Mouse (Mus musculus): ENCODE data around the gene Pde7b.
"Not testable (repeated sequence)": the region's sequence is repeated elsewhere in the genome, so short reads cannot be mapped to it uniquely, and the experiment has no call there.

Gene Pde7b

DNA sequence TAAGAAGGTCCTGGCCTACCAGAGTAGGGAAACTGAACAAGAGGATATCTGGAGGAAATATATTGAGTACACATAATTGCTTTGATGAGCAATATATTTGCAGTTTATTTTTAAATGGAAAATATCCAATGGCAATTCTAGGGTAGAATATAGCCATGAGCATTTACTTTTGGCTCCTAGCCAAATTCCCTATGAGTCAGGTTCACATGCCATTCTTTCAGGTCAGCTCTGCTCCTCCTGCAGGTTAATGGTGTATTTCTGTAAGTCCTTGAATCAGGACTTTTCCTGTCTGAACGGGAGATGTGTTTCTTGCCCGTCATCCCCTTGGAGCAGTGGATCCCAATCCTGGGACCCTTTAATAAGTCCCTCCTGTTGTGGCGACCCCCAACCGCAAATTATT, 197.1 kb downstream of the Pde7b start:
- DNase-seq (ENCODE audit: low read depth, low spot score): no peak
- Histone ChIP-seq H3K27me3 (ENCODE audit: control insufficient read depth, insufficient read depth, low read length, poor library complexity, severe bottlenecking) (no peaks in the 10 kb centered on the region), H3K36me3 (ENCODE audit: control insufficient read depth, insufficient read depth, low read length, poor library complexity, severe bottlenecking) (no peaks in the 10 kb centered on the region)

DNA sequence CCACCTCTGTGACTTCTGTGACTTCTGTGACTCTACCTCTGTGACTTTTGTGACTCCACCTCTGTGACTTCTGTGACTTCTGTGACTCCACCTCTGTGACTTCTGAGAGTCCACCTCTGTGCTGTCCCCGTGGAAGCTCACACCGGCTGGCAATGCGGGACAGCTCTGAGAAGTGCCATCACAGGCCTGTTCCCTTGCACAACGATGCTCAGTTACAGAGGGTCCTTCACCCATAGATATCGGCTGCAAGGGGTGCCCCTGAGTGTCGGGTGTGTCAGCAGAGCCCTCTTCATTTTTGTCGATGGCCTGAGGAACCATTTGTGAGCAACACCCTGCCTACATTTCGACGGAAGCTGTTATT, 206.4 kb downstream of the Pde7b start:
- Histone ChIP-seq H3K27me3 (ENCODE audit: control insufficient read depth, insufficient read depth, low read length, poor library complexity, severe bottlenecking) (no peaks in the 10 kb centered on the region), H3K36me3 (ENCODE audit: control insufficient read depth, insufficient read depth, low read length, poor library complexity, severe bottlenecking) (no peaks in the 10 kb centered on the region)
- DNase-seq (ENCODE audit: low read depth, low spot score): peak; percentile 54

DNA sequence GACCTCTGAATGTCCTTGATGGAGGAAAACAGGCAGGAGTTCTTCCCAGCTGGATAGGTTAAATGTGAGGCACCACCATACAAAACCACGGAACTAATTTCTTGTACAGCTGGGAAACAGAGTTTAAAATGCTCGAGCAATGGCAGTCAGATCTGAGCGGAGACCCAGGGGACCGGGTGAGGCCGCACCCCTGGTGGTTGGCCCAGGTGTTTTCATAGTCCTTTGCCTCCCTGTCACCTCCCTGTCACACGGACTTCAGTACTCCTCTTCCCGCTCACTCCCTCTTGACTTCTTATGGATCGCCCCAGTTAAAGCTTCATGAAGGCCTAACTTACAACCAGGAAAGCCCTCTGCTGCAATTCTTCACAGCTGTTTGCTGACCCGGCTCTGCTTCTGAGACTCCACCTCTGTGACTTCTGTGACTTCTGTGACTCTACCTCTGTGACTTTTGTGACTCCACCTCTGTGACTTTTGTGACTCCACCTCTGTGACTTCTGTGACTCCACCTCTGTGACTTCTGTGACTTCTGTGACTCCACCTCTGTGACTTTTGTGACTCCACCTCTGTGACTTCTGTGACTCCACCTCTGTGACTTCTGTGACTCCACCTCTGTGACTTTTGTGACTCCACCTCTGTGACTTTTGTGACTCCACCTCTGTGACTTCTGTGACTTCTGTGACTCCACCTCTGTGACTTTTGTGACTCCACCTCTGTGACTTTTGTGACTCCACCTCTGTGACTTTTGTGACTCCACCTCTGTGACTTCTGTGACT, 206.9 kb downstream of the Pde7b start:
- not testable (repeated sequence) for H3K27me3 ChIP-seq (ENCODE audit: control insufficient read depth, insufficient read depth, low read length, poor library complexity, severe bottlenecking); H3K36me3 ChIP-seq (ENCODE audit: control insufficient read depth, insufficient read depth, low read length, poor library complexity, severe bottlenecking)
- DNase-seq (ENCODE audit: low read depth, low spot score): peak; percentile 74

DNA sequence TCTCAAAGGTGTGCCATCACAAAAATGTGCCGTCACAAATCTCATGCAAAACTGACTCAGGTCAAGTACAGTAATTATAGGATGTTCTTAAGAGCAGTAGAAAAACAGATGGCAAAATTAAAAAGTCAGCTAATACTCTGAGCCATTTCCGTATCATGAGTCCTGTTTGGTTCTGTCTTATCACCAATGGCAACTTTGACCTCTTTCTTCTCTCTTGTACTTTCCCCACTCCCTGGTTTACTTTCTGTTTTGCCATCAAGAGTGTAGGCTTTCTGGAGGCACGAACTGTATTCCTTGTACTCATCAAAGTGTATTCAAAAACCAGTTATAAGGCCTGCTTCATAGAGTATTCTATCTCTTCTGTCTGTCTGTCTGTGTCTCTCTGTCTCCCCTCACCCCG, 211.0 kb downstream of the Pde7b start:
- Histone ChIP-seq H3K27me3 (ENCODE audit: control insufficient read depth, insufficient read depth, low read length, poor library complexity, severe bottlenecking) (no peaks in the 10 kb centered on the region), H3K36me3 (ENCODE audit: control insufficient read depth, insufficient read depth, low read length, poor library complexity, severe bottlenecking) (no peaks in the 10 kb centered on the region)

DNA sequence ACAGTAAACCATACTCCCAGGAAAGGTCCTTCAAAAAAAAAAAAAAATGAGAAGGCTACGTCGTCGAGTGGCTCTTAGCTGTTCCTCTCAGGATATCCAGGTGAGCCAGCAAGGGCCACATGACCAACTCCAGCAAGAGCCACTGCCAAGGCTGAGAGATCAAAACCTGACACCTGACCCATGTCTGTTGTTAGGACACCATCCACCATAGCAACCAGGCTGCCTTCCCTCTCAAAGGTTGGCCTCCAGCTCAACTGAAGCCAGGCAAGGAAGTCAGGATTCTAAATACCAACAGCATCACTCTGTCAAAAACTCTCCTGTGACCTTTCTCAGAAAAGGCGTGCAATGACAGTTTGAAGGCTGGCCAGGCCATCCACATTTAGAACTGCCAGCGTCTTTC, 211.4 kb downstream of the Pde7b start:
- Histone ChIP-seq H3K27me3 (ENCODE audit: control insufficient read depth, insufficient read depth, low read length, poor library complexity, severe bottlenecking) (no peaks in the 10 kb centered on the region), H3K36me3 (ENCODE audit: control insufficient read depth, insufficient read depth, low read length, poor library complexity, severe bottlenecking) (no peaks in the 10 kb centered on the region)
- DNase-seq (ENCODE audit: low read depth, low spot score): no peak

More for the DNA sequence above, 211.0 kb downstream of the Pde7b start:
- no peak for DNase-seq (ENCODE audit: low read depth, low spot score)

DNA sequence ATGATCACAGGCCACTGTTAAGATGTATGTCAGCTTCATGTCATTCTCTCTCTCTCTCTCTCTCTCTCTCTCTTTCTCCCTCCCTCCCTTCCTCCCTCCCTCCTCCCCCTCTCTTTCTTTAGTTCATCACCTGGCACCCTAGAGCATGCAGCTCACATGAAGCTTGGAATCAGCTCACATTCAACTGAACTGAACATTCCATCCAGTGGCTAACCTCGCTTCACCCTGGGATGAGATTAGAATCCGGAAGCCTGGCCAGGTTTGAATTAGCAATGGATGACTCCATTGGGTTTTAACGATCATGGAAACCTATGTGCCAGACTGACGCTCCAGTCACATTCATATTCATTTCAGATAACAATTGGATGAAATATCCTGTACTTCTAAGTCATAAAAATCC, 215.1 kb downstream of the Pde7b start:
- H3K27me3 ChIP-seq (ENCODE audit: control insufficient read depth, insufficient read depth, low read length, poor library complexity, severe bottlenecking): no peaks in the 10 kb centered on the region
- no peak for DNase-seq (ENCODE audit: low read depth, low spot score)
- H3K36me3 ChIP-seq (ENCODE audit: control insufficient read depth, insufficient read depth, low read length, poor library complexity, severe bottlenecking): no peaks in the 10 kb centered on the region

DNA sequence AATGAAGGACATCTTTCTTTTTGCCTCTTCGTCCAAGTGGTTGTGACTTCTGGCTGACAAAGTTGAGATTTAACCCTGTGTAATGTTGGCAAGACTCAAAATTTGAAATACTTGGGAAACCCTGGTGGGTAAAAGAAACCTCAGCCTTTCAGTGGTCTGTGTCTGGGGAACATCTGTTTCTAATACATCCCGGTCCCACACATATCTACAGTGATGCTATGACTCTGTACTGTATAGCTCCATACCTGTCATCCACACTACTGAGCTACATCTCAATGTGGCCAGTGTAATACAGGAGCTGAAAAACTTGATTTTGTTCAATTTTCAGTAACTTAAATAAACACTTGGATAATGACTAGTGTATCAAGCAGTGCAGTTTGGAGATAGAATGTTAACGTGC, 216.4 kb downstream of the Pde7b start:
- DNase-seq (ENCODE audit: low read depth, low spot score): no peak
- no peaks in the 10 kb centered on the region for H3K36me3 ChIP-seq (ENCODE audit: control insufficient read depth, insufficient read depth, low read length, poor library complexity, severe bottlenecking)
- no peaks in the 10 kb centered on the region for H3K27me3 ChIP-seq (ENCODE audit: control insufficient read depth, insufficient read depth, low read length, poor library complexity, severe bottlenecking)

DNA sequence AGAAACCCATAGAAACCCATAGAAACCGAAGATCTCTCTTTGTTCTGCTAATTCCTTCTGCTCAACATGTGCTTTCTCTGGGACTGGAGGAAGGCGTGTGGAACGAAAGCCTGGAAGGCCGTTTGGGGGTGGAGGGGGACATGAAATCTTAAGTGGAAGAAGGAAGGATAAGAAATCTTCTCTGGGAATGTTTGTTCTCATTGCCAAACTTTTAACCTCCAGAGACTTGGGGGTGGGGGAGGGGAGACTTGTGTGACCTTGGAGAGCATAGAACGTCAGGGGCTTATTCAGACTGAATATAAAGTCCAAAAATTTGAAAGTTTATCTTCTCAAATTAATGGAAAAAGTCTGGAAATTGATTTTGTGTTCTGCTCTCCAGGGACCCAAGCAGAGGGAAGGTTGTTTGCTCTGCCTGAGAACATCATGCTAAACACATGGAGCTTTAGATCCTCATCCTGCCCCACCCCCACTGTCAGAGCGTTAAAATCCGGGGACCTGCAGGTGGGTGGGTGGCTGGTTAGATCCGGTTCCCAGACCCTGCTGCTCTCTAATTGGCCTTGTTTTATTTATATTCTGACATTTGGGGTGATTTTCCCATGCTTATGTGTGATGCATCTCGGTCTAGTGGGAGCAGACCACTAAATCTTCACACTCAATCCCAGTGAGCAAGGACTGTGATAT, 217.0 kb downstream of the Pde7b start:
- no peaks in the 10 kb centered on the region for H3K27me3 ChIP-seq (ENCODE audit: control insufficient read depth, insufficient read depth, low read length, poor library complexity, severe bottlenecking)
- no peaks in the 10 kb centered on the region for H3K36me3 ChIP-seq (ENCODE audit: control insufficient read depth, insufficient read depth, low read length, poor library complexity, severe bottlenecking)
- DNase-seq (ENCODE audit: low read depth, low spot score): no peak

DNA sequence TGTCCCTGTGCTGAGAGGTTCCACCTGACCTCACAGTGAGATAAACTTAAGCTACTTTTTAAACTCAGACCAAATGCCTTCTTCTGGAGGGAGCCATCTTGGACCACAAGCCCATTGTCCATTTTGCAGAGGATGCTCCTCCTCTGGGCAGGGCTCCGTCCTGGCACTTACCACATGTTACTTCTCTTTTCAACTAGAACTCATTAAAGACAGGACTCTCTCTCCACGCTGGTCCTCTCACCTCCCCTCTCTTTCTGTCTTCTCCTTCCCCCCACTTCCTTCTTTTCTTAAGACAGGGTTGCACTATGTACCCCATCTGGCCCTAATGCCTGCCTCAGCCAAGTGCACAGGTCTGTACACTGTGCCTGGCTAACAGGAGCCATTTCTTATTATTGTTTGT, 217.8 kb downstream of the Pde7b start:
- DNase-seq (ENCODE audit: low read depth, low spot score): no peak

DNA sequence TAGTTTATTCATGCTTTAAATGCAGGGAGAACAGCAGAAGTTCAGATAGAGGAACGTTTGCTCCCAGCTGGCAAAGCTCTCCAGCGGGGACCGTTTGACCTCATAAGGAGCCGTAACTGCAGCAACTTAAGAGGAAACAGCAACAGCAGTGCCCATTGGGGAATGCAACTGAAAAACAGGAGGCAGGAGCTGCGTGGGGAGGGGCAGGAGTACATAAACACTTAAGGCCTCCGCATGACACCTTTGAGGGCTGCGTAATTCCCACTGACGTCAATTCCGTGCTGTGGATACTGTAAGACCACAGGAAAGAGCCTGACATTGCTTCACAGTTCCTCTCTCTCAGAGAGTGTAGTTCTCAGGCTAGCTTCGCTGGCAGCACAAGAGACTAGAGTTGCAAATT, 219.4 kb downstream of the Pde7b start:
- no peaks in the 10 kb centered on the region for H3K36me3 ChIP-seq (ENCODE audit: control insufficient read depth, insufficient read depth, low read length, poor library complexity, severe bottlenecking)
- no peak for DNase-seq (ENCODE audit: low read depth, low spot score)
- no peaks in the 10 kb centered on the region for H3K27me3 ChIP-seq (ENCODE audit: control insufficient read depth, insufficient read depth, low read length, poor library complexity, severe bottlenecking)

More for the DNA sequence above, 217.8 kb downstream of the Pde7b start:
- H3K27me3 ChIP-seq (ENCODE audit: control insufficient read depth, insufficient read depth, low read length, poor library complexity, severe bottlenecking): no peaks in the 10 kb centered on the region
- no peaks in the 10 kb centered on the region for H3K36me3 ChIP-seq (ENCODE audit: control insufficient read depth, insufficient read depth, low read length, poor library complexity, severe bottlenecking)

DNA sequence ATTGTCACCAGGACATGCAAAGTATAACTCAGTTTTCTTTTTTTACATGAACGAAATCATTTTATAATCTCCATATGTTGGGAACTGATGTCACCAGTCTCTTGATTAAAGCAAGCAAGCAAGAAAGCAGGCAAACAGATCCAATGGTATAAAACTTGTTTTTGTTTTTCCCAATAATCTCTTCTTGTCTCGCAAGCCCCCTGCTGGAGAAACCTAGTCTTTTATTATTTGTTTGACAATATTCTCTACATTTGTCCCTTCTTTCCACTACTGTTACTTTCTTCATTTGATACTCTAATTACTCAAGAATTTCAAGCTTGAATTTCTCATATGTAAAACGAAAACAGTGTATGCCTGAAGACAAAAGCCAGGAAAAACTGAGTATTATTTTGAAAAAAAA, 220.1 kb downstream of the Pde7b start:
- H3K36me3 ChIP-seq (ENCODE audit: control insufficient read depth, insufficient read depth, low read length, poor library complexity, severe bottlenecking): no peaks in the 10 kb centered on the region
- no peaks in the 10 kb centered on the region for H3K27me3 ChIP-seq (ENCODE audit: control insufficient read depth, insufficient read depth, low read length, poor library complexity, severe bottlenecking)
- DNase-seq (ENCODE audit: low read depth, low spot score): peak; percentile 30

DNA sequence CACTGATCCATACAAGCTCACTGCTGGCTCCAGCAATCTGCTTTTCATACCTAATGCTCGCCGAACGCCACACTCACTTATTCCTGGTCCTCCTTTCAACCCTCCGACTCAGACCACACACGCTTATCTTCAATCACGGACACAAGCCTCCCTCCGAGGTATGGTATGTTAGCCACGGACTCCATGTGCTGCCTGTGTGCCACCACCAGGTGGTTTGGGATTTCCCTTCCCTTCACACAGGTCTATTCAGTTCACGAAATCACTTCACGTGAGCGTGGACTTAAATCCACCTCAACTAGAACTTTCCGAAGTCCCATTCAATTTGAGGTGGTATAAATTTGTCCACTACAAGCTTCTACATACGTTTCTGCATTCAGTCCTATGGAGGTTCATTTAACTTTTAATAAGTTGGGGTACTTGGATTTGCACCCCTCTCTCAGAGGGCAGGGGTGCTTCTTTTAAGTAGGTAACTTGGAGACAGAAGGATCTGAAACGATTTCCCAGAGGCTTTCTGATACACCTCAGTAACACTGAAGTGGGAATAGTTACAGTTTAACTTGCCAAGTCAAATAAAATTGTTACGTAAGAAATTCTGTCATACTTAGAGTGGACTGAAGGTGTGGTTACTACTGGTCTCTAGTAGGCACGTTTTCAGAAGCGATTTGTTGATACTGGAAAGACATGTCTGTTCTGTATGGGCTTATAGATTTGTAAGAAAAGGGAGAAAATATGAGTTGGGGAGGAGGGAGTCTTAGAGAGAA, 221.4 kb downstream of the Pde7b start:
- H3K27me3 ChIP-seq (ENCODE audit: control insufficient read depth, insufficient read depth, low read length, poor library complexity, severe bottlenecking): no peaks in the 10 kb centered on the region
- no peak for DNase-seq (ENCODE audit: low read depth, low spot score)
- no peaks in the 10 kb centered on the region for H3K36me3 ChIP-seq (ENCODE audit: control insufficient read depth, insufficient read depth, low read length, poor library complexity, severe bottlenecking)

DNA sequence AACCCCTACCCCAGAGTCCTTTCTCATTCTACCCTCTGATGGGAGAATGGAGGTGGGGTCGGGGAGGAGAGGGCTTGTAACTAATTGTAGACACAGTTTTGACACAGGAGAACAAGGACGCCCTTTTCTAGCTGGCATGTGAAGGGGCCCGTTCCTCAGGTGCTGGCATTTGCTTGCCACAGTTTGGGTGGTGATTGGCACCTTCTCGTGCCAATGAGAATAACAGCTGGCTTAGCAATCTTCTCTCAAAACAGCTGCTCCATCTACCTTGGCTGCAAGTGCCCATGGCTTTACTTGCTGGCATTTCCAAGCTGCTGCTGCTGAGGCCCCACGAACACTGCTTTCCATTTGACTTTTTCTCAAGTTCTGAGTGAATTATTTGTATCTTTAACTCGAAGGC, 223.7 kb downstream of the Pde7b start:
- H3K36me3 ChIP-seq (ENCODE audit: control insufficient read depth, insufficient read depth, low read length, poor library complexity, severe bottlenecking): no peaks in the 10 kb centered on the region
- no peak for DNase-seq (ENCODE audit: low read depth, low spot score)
- H3K27me3 ChIP-seq (ENCODE audit: control insufficient read depth, insufficient read depth, low read length, poor library complexity, severe bottlenecking): no peaks in the 10 kb centered on the region

DNA sequence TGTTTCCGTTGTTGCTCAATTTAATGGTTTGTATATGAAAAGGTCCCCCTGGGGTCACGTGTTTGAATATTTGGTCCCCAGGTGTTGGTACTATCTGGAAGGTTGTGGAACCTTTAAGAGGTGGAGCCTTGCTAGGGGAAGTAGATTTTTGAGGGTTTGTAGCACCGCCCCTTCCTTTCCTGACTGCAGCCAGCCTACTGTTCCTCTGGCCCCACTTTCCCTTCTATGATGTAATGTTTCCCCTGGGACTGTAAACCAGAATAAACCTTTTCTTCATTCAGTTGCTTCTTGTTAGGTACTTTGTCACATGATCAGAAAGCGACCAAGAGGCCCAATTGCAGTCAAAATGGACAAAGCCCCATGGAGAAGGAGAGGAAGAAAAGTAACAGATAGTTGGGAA, 229.8 kb downstream of the Pde7b start:
- peak; percentile 18 for DNase-seq (ENCODE audit: low read depth, low spot score)
- Histone ChIP-seq H3K27me3 (ENCODE audit: control insufficient read depth, insufficient read depth, low read length, poor library complexity, severe bottlenecking) (no peaks in the 10 kb centered on the region), H3K36me3 (ENCODE audit: control insufficient read depth, insufficient read depth, low read length, poor library complexity, severe bottlenecking) (no peaks in the 10 kb centered on the region)

DNA sequence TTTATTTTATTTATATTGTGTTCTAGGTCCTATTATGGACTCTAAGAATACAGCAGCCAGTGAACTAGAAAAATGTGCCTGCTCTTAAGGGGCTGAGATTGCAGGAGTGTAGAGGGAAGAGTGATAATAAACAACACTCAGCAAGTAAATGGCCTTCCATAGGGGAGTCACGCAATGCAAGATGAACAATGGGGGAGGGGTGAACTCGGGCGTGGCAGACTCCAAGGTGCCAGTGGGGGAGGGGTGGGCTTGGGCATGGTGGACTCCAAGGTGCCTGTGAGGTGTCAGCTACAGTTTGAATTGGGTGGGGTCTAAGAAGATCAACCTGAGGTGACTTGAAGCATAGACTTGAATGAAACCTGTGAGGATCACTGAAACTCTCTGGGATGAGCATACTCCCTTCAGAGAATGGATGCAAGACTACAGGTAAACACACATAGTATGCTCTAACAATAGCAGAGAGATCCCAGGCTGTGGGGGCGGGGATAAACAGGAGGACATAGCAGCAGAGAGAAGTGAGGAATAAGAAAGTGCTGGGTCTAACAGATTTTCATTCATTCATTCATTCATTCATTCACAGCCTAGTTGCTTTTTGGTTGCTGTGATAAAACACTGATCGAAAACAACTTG, 230.9 kb downstream of the Pde7b start:
- no peak for DNase-seq (ENCODE audit: low read depth, low spot score)
- no peaks in the 10 kb centered on the region for H3K36me3 ChIP-seq (ENCODE audit: control insufficient read depth, insufficient read depth, low read length, poor library complexity, severe bottlenecking)
- no peaks in the 10 kb centered on the region for H3K27me3 ChIP-seq (ENCODE audit: control insufficient read depth, insufficient read depth, low read length, poor library complexity, severe bottlenecking)

Data from splenic B cell, adult 2 months (primary cell).